Mouse (Mus musculus): ENCODE data around the gene Pus10.
"Not testable (repeated sequence)": the region's sequence is repeated elsewhere in the genome, so short reads cannot be mapped to it uniquely, and the experiment has no call there.

The Pus10 gene

DNA sequence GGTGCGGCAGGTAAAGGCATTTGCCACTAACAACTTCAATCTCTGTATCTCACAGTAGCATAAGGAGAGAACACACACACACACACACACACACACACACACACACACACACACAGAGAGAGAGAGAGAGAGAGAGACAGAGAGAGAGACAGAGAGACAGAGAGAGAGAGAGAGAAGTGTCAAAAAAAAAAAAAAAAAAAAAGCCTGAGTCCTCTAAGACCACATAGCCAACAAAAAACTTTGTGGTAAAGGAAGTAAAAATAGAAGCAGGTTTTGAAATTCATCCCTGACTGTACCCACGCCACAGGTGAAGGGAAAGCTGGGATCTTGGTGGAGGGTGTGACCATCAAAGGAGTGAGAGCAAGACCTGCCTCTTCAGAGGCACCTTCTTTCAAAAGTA lies 92.7 kb downstream of the Pus10 start:
- no peak for DNase-seq (ENCODE audit: low spot score in 2 of 2)

DNA sequence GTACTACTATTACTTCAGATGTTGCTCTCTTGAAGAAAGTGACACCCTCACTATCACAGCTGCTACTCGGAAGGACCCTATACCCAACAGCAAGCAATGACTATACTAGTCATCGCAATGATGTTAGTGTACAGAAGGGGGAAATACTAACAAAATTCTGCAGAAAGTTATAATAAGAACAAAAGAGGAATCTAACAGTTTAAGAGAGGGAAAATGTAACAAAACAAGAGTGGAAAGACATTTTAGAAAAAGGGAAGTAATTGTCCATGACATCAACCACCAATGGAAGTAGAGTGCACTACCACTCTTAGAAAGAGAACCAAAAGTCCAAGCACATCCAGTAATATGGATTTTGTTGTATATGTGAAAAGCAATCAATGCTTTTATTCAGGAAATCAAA lies 97.2 kb downstream of the Pus10 start:
- no peak for DNase-seq (ENCODE audit: low spot score in 2 of 2)

- DNase-seq (ENCODE audit: low spot score in 2 of 2), result not testable (repeated sequence)
Observed at GRCm38 (mm10) chr11:23767369-23767768, 101.9 kb downstream of the Pus10 start.

DNA sequence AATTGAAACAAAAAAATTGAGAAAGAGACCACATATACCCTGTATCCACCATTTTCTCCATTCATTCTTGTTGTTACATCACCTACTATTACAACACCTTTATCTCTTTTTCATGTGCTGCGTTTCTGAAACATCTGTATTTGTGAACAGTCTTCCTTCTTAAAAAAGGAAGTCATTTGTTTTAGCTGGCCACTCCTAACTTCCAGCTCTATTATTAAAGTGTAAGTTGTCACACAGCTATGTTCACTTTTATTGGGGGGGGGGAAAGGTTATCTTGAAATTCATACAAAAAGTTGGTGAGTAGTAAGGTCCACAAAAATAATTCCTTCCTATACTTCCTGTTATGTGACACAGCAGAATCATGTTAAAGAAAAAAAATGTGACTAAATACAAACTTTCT lies 102.5 kb downstream of the Pus10 start:
- no peak for DNase-seq (ENCODE audit: low spot score in 2 of 2)

GRCm38 (mm10) chr11:23769033-23769432 lies 103.6 kb downstream of the Pus10 start:
- no peak for DNase-seq (ENCODE audit: low spot score in 2 of 2)

DNA sequence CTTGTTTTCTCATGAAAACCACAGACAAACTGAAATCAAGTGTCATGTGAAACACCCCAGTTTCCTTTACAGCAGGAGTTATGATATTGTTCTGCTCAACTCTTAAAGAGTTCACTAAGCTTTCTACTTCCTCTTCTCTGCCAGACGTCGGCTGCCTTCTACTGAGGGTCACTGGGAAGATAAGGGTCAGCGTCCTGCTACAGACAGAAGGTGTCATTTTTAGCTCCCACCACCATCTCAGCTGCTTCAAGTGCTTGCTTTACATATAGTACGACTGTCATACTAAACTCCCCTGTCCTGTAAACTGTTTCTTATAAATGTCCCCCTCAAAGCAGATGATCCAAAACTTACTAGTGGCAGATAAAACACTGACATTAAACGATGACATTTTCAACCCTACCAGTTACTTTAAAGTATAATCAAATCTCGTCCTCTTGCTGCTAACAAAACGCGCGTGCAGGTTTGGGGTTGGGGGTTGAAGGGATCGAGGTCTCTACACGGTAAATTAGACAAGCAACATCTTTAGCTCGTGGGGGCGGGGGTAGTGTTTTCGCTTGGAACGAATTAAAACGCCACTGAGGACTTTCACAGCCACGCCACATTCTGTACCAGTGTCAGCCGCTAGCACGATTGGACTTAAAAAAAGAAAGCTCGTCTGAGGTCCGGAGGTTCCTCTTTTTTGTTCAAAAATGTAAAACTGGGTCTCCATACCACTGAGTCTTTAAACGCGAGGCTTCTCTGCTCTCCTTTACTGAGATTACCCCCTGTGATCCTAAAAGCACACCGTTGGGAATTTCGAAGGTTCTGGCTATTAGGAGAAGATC lies 104.4 kb downstream of the Pus10 start:
- DNase-seq (ENCODE audit: low spot score in 2 of 2), result no peak

GRCm38 (mm10) chr11:23770510-23770759 lies 105.0 kb downstream of the Pus10 start:
- DNase-seq (ENCODE audit: low spot score in 2 of 2), result no peak

DNA sequence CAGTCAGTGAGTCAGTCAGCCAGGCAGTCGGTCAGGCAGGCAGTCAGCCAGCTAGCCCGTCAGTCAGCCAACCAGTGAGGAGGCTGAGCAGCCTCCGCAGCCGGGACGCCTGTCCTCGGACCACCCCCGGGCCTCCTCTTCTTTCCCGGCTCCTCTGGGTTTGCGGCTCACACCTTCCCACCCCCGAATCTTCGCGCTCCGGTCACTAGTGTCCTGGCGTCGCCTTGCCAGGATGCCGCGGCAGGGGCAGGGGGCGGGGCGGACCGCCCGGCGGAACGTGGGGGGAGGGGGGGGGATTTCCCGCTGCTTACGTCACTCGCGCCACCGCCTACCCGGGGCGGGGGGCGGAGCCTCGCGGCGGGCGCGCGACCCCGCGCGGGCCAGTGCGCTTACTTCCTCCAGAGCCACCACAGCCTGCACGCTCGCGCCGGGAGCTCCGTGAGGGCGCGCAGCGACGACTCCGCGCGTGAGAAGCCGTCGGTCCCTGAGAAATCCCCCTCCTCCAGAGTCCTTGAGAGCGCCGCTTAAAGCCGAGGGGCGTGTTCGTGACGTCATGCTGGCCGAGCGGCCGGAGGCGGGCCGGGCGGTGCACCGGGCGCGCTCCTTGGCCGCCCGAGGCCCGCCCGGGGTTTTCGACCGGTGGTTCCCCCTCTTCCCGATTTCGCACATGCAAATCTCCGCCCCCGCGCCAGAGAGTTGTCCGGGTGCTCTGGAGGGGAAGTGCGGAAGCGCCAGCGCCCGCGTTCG lies 105.5 kb downstream of the Pus10 start, which contains the start of gene Rel:
Gene Rel, minus strand, starts transcription at position 211 of the 747 bp plus-strand sequence.
- peak; percentile 88 to 90 for DNase-seq (ENCODE audit: low spot score in 2 of 2)

DNA sequence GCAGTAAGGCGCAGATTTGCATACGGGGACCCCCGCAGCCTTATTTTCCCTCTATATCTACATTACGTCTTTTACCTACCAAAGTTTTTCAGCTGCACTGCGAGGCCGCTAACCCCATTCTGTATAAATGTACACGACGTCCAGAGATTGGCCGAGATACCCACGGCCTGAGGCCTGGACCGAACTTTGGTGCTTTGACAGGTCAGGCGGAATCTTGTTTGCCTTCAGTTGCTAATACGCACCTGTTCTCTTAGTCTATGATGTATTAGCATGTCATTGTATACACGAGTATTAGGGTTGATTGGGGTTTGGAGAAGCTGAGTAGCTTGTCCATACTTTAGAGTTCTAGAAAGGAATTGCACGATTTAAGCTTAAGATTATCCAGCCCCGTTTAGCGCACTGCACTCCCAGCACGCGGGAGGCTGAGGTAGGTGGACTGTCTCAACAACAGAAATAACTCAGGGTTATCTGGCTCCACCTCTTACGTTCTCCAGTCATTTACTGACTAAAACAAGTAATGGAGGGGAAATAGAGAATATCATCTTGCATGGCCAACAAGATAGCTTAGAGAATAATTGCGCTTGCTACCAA lies 106.1 kb downstream of the Pus10 start:
- DNase-seq (ENCODE audit: low spot score in 2 of 2), result no peak

GRCm38 (mm10) chr11:23772471-23772870 lies 107.0 kb downstream of the Pus10 start:
- DNase-seq (ENCODE audit: low spot score in 2 of 2), result no peak

DNA sequence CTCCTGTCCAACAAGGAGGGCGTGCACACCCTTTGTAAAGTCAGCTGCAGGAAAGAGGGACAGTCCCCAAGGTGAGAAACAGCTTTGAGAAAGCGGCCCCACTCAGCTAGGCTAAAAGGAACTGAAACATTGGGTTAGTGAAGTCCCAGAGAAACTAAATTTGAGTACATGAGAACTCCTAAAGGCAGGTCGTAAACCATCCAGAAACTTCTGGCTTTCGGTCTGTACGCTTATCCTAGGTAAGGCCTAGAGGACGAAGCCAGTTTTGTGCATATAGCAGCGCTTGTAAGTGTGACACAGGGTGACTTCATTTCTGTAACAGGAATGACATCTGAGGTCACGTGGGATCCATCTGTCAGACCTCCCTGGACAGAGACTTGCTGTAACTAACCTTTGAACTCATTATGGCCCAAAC lies 113.3 kb downstream of the Pus10 start:
- no peak for DNase-seq (ENCODE audit: low spot score in 2 of 2)

GRCm38 (mm10) chr11:23782038-23782437 lies 116.6 kb downstream of the Pus10 start:
- no peak for DNase-seq (ENCODE audit: low spot score in 2 of 2)
